Mouse (Mus musculus) MEL-GATA-1-ER (cell line): Measurements from ENCODE around the gene Wdfy3.
"Not testable (repeated sequence)": the region's sequence is repeated elsewhere in the genome, so short reads cannot be mapped to it uniquely, and the experiment has no call there.

ENCODE experiments used
- DNase-seq: peaks from one replicate; pipeline ENCODE4 v3.0.0-alpha.2; 2012; ENCODE audit warnings: low read depth; ENCODE audit errors: extremely low read depth

Gene Wdfy3

DNA sequence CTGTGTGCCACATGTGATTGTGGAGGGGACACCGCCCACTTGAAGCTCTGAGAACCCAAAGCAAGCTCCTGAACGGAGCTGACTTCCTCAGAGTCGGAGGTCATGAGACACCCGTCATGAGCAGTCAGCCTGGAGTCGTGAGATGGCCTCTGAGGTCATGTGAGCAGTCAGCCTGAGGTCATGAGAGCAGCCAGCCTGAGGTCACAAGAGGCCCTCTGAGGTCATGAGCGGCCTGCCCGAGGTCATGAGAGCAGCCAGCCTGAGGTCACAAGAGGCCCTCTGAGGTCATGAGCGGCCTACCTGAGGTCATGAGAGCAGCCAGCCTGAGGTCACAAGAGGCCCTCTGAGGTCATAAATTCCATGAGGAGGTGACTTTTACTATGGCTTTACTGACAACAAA lies 120.4 kb downstream of the Wdfy3 start:
- no peak for DNase-seq

DNA sequence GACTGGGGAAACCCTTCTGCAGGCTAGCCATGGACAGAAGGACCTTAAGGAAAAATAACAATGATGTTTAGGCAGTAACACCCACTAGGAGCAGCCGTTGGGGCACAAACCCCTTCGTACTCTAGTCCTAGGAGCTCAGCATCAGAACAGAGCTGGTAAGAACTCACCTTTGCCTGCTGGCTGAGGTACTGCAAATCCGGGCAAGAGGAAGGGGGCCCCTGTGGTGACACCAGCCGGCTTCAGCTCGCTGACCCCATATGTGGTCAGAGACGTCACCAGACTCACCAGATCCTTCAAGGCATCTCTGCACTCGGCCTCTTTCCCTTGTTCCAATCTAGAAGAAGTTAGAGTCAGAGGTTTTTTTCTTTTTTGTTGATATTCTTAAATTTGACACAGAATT lies 121.1 kb downstream of the Wdfy3 start:
- no peak for DNase-seq

DNA sequence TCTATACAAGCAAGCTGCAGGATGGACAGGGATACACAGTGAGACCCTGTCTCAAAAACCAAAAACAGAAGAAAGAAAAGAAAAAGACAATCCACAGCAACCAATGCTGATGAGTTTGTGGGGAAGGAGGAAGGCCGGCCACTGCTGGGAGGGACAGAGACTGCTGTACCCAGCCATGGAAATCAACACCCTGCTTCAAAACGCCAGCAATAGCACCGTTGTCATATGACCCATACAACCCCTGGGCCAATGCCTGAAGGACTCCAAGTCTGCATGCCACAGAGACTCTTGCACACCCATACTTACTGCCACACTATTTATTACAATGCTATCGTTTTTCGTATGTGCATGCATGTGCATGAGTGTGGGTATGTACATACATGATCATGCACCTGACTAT lies 124.0 kb downstream of the Wdfy3 start:
- no peak for DNase-seq

DNA sequence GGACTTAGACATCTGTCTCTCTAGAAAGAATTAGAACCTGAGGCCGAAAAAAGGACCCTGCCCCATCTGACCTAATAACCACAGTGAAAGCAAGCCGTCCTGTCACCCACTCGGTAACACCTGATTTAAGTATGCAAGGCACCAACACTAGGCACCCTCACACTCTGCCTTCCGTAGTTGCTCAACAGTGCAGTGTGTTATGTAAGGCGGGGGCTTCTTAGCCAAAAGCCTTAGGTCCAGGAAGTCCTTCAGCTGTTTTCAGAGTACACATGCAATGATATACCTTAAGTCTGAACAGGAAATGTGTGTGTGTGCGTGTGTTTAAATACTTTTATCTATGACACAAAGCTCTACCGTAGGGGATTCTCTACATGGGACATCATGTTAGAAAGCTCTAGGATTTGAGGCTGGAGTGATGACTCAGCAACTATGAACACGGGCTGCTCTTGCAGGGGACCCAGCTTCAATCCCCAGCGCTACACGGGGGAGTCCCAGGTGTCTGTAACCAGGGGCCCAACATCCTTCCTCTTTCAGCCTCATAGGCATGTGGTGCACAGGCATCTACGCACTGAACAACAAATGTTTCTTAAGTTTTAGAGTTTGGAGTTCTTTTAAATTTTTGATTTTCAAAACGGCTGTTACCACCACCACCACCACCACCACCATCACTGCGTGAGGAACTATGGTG lies 131.7 kb downstream of the Wdfy3 start:
- no peak for DNase-seq

DNA sequence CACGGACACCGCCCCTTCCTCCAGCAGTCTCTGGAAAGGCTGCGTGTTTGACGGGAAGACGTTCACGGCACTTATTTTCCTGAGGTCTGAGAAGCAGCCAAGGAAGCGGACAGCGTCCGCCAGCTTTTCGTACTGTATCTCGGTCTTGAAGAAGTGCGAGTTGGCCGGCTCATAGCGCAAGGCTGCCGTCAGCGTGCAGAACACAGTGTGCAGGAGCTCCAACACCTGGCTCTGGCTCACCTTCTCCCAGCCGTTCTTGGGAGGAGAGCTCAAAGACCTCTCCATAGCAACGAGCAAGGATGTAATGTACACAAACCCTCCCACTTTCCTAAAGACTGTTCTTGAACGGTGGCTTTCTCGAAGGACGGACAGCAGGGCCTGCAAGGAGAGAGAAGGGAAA lies 132.4 kb downstream of the Wdfy3 start:
- DNase-seq: no peak

DNA sequence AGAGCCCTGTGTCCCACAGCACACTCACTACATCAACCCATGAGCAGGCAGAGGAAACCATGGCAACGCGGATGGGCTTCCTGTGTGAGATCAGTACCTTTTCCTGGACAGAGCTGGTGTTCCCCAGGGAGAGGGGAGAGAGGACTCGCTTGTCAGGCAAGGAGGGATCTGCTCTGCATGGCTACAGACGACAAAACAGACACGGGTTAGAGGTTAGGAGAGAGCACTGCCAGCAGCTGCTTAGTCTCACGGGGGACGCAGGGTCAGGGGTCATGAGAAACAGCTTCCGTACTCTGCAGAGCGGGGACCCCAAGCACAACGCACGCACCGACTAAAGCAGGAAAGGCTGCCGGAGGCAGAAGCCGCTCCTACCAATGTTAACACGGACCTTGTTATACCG lies 133.8 kb downstream of the Wdfy3 start:
- no peak for DNase-seq

DNA sequence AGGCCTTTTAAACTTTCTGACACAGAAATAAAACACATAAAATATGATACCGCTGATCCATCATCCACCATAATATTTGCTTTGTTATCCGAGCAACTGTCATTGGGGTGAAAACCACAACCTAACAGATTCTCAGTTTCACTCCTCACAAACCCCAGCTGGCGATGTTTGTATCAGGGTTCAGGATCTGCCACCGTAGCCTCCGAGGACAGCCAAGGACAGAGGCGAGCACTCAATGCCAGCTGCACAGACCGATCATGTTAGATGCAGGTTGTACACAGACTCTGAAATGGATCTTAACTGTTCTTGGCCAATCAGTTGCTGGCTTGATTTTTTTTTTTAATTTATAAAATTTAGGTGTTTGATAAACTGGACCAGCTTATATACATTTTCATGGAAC lies 135.1 kb downstream of the Wdfy3 start:
- no peak for DNase-seq

DNA sequence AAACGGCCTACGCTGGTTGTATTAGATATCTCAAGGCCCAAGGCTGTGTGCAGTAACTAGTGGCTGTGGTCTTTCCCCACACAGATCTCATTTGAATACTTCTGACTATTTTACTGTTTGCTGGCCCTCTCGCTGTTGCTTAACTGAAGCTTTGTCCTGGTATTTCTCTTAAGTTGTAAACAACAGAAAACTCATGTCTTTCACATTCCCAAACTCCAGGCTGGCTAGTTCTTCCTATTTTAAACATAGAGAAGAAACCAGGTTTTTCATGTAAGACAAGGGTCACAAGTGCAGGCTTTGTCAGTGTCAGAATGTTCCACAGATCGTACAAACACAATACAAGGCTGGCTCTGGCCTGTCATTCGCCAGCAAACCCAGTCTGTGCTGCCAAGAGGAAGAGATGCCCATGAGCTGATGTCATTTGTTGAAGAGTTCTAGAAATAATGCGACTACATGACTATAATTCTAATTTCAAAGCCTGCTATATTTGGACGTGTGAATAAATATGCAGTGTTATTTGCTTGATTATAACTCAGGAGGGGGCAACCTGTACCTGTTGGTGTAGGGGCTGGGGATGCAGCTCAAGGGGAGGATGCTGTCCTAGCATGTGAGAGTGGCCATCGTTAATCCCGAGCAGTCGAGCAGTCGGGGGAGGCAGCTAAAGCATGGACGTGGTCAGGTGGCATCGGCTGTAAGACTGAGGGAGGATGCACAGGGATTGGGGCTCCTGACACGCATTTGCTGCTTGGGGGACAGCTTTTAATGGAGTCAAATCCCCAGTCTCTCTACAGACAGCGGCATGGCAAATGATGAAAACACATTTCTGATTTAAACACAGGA lies 136.5 kb downstream of the Wdfy3 start:
- no peak for DNase-seq

DNA sequence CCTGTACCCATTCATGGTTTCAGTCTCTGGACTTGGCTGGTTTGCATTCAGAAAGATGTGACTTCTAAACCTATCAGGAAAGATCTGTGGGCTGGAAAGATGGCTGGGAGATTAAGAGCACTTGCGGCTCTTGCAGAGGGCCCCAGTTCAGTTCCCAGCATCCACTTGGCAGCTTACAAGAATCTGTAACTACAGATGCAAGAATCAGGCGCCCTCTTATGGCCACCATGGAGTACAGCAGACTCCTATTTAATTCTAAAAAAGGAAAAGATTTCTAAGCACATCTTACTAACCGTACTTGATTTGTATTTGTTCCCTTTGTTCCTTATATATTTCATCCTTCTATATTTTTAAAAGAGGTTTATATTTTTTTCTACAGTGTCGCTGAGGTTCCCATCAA lies 137.7 kb downstream of the Wdfy3 start:
- no peak for DNase-seq

DNA sequence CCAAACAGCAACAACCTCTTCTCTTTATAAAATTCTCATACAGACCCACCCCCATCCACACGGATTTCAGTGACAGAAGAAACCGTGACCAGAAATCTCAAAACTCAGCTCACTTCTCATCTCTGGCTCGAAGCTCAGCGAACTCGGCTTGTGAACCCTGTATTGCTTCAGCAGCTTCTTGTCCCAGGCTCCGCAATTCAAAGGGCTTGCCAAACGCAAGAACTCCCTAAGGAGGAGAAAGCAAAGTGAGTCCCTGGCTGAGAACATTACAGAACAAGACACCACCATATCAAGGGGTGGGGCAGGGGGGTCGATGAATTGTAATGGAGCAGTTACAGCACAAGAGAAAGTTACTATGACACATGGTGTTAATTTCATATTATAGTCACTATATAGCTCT lies 143.4 kb downstream of the Wdfy3 start:
- DNase-seq: no peak

DNA sequence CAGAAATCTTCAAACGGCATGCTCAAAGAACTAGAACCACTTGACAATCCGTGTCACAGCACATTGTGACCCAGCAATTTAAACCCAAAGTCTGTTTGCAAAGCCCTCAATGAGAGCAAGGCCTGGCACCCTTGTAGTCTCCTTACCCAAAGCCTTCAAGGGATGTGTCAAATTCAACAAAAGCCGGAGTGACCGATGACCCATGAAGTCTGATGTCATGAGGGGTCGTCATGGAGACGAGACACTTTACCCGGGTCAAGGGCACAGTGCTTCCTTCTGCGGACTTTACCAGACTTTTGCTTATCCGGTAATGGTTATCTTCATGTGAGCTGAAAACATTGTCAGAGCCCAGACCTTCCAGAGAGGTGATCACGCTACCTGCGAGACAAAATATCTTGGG lies 146.0 kb downstream of the Wdfy3 start:
- no peak for DNase-seq

DNA sequence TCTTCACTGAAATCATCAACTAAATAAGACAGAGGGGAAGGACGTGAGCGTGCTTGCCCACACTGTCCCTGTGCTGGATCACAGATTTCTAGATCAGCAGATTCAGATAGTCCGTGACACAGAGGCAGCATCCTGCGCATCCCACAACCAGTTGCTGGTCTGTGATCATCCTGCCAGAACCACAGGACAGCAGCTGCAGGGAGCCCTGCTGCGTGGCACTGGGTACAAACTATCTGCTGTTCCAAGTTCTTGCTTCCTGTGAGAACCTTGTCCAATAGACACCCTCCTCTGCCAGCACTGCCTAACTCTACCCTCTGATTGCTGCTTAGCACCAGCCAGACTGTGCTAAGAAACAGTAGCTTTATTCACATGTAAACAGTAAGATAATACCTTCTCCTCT lies 150.2 kb downstream of the Wdfy3 start:
- no peak for DNase-seq

DNA sequence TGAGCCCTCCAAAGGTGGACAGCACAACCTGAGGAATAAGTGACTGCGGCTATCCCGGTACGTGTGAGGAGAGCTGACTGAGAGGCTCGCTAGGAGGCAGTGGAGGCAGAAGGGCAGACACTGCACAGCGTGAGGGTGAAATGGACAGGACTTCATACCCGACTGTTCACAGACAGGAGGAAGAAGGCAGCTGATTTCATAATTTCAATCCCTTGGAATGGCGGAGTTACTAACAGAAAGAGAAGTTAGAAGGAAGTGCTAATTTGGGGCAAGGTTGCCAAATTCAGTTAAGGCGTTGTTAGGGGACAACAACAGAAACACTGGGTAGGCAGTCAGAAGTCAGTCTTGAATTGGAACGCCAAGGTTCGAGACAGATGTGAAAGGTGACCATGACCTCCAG lies 160.3 kb downstream of the Wdfy3 start:
- DNase-seq: no peak

DNA sequence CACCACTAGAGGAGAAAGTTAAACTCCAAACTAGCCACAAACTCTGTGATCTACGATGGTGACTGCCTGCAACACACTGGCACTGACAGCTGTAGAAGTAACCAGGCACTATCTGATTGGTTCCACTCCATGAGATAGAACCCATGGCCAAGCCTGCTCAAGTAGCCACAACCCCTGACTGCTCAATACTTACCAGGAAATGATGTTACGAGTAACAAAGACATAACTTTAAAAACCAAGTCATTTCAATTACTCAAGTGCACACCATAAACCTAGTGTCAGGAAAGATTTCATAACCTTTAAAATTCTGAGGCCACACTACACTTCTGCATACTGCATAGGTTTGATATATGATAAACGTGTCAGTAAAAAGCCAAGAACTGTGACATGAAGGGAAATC lies 164.1 kb downstream of the Wdfy3 start:
- no peak for DNase-seq

DNA sequence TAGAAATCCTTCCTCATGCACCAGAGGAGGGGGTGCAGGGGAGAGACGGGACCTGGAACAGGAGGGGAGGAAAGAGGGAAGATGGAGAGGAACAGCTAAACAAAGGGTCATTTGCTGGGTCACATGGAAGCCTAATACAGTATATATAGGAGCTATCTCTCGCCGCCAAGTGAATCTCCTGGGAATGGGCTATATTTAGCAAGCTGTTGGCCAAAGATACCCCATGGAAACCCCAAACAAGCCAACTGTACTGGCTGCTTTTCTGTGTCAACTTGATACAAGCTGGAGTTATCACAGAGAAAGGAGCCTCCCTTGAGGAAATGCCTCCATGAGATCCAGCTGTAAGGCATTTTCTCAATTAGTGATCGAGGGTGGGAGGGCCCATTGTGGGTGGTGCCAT lies 164.9 kb downstream of the Wdfy3 start:
- not testable (repeated sequence) for DNase-seq

DNA sequence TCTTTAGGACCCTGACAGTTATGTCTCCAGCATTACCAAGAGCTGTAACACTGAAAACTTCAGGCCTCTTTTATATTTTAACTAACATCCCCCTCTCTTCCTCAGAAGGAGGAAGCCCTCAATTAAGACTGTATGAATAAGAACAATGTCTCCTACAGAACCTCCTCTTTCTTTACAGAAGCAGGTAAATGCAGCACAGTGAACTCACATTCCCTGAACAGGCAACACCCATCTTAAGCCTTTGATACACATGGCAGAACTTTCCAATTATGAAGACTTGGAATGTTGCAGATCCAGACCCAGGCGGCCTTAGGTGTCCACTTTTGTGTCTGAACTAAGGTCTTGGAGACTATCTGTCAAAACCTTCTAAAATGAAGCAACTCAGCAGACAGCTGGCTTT lies 167.0 kb downstream of the Wdfy3 start:
- DNase-seq: no peak

DNA sequence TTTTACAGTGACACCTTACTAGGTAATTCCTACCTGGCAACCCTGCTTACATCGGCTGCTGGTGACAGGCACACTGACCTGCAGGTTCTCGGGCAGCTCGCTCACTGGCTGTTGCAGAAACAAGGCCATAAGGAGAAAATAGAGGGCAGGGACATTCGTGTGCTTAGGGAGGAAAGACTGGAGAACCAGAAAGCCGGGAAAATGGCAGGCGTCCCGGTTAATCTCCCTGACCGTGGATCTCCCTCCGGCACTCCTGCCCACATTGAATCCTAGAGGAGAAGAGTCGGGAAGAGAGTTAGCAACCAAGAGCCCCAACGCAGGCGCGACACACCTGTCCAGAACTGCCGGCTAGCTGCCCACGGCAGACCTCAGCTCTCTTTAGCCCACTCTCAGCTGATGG lies 169.7 kb downstream of the Wdfy3 start:
- no peak for DNase-seq

DNA sequence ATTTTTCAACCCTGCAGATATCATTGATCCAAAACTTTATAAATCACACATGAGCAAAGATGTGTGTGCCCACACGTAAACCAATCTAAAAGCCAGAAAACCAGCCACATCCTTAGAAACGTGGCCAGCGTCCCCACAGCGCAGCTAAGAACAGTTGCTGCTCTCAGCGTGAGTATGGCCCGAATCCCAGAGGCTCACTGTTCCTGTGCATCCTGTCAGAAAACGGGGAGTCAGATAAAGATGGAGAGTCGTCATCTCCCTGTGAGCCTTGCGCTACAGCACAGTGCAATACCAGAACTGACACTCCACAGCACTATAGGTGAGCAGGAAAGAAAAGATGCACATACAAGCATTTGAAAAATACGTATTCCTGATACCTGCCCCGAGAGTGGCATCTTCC lies 172.9 kb downstream of the Wdfy3 start:
- DNase-seq: no peak

DNA sequence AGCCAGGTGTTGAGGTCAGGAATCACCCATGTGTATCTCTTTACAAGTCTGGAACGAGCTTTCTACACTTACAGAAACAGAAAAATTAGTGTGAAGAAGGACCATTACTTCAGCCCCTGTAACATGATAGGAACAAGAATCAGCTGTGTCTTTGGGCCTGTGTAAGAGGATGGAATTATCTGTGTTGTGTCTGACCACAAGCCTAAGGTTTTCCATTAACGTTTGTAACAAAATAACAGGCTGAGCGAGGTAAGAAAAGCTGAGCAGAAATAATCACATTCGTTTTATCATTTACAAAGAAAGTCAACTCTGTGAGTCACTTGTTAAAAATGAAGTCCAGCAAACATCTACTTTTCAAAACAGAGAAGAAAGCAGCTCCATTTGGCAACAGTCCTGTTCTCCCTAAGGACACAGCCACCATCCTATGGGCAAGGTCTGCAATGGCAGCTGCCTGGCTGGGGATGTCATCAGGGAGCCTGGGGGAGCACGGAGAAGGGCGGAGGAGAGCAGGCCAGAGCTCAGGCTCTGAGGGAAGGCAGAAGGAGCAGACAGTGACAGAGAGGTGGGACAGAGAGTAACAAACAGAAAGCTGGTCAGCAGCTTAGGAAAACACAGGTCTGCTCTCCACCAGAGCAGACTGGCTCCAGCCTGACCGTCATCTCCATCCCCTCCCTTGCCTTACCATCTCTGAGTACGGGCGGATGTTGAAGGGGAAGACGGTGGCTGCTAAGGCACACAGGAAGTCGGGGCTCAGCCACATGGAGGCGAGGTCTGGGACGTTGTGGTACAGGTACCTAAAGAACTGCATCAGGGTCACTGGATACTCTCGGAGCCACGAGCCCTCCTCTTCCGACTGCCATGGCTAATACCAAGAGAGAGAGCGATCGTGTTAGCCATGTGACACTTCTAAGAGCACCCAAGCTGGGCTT lies 173.7 kb downstream of the Wdfy3 start:
- DNase-seq: no peak

DNA sequence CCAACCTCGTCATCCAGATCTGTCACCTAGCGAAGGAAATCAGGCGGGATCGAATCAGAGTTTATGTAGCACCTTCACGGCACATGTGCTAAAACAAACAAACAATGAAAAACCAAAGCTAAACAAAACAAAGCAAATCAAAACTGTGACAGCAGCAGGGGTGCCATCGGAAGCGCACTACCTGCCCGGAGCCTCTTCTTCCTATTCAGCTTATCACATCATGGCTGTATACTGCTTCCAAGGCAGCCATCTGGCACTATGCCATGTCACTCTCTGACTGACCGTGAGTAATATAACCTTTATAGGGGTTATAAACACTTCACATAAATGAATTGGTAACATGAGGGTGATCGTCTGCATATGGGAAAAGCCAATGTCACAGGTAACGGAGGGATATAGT lies 174.6 kb downstream of the Wdfy3 start:
- no peak for DNase-seq

DNA sequence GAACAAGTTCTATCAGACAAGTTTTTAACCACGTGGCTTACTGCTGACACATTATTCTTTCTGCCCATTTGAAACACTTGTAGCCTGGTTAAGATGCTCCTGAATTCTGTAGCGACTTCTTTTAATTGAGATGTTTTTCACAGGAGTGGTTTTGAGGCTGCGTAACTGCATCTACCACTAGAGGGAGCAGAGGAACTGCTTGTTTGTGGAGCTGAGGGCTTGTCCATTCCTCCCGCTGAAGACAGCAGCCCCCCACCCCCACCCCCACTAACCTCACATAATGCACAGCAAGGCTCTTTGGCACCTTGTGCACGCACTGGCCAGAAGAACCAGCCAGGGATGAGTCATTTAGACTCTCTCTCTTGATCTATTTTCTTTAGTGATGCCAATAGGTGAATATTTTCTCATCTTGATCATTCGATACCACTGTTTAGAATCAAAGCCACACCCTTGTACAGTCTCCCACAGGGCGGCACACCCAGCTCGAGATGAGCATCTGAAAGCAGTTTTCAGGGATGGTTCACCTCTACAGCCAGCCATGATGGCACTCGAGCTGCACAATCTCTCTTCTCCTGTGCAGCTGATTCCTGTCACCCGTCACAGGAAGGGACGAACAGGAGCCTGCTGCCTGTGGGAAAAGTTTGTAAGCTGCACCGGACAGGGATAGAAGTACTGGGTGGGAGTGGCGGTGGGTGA lies 175.8 kb downstream of the Wdfy3 start:
- no peak for DNase-seq
